Mouse (Mus musculus): ENCODE measurements at regions not wholly inside any gene's neighbourhood (a gene's known extent, or its start where the extent isn't known, plus 50 kb on each side); places are given as distances from the start of the nearest gene placed in this dataset.

DNA sequence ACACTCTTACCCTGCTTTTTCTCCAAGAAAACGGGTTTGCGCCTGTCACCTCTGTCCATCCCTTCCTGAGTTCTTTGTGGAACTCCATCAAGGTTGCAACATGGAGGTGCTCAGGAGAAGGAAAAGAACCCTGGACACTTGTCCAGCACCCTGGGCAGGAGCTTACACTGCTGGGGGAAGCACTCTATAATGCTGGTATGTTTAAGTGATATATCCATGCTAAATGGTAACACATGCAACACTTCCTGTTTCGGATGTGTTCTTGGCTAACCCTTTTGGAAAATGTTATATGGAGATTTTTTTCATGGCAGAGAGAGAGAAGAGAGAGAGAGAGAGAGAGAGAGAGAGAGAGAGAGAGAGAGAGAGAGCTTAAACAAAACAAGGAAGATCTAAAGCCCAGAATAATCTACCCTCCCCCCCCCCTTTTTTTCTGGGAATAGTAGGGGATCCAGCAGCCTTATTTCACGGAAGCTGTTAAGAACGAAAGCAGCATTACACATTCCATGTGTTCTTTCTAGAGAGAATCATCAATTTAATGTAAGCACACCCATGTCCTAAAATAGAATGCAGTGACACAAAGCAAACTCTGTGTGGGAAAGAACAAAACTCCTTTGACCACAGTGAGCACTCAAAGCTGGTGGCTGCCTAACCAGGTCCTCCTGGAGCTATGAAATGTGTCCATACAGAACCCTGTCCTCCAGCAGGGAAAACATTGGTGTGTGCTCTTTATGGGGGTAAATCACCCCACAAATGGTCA, 272.6 kb downstream of the Pten start:
- Histone ChIP-seq H3K9me3 (no peaks in the 10 kb centered on the region), H3K4me3 (no peak overlapping the region), H3K9ac (no peak overlapping the region), H3K27ac (replicated peaks) (no peak overlapping the region), H3K4me1 (replicated peaks) (no peaks in the 10 kb centered on the region), H3K36me3 (no peaks in the 10 kb centered on the region), H3K27me3 (no peaks in the 10 kb centered on the region), H3K4me2 (no peak overlapping the region)
- WGBS, result 73% methylated on average over 5 of the region's 5 CpGs
- no peak for ATAC-seq (ENCODE audit: low read depth)

GRCm38 (mm10) chr19:33040512-33040911, 283.2 kb downstream of the Pten start:
- Histone ChIP-seq H3K9ac (no peak overlapping the region), H3K9me3 (no peaks in the 10 kb centered on the region), H3K4me3 (no peak overlapping the region), H3K27ac (replicated peaks) (no peak overlapping the region), H3K27me3 (no peaks in the 10 kb centered on the region), H3K4me1 (replicated peaks) (no peaks in the 10 kb centered on the region), H3K36me3 (no peaks in the 10 kb centered on the region), H3K4me2 (no peak overlapping the region)
- no peak for ATAC-seq (ENCODE audit: low read depth)
- 81% methylated on average over 5 of the region's 5 CpGs for WGBS

- ATAC-seq (ENCODE audit: low read depth), result no peak
- no peaks in the 10 kb centered on the region for H3K4me1 ChIP-seq (replicated peaks)
- H3K27me3 ChIP-seq, result no peaks in the 10 kb centered on the region
- 81% methylated on average over 6 of the region's 6 CpGs for WGBS
- no peak overlapping the region for H3K4me2 ChIP-seq
- H3K9me3 ChIP-seq, result no peaks in the 10 kb centered on the region
- H3K4me3 ChIP-seq, result no peak overlapping the region
- no peak overlapping the region for H3K27ac ChIP-seq (replicated peaks)
- H3K9ac ChIP-seq, result no peak overlapping the region
- no peaks in the 10 kb centered on the region for H3K36me3 ChIP-seq
These were observed 283.7 kb downstream of the Pten start for GRCm38 (mm10) chr19:33040991-33041390.

- WGBS, result 86% methylated on average over 2 of the region's 2 CpGs
- H3K4me3 ChIP-seq, result no peak overlapping the region
- no peak for ATAC-seq (ENCODE audit: low read depth)
These were observed 285.5 kb downstream of the Pten start for GRCm38 (mm10) chr19:33042760-33043159.

GRCm38 (mm10) chr19:33043696-33044095, 286.4 kb downstream of the Pten start:
- no peak for ATAC-seq (ENCODE audit: low read depth)
- WGBS, result 84% methylated on average over 3 of the region's 3 CpGs
- Histone ChIP-seq H3K27me3 (no peaks in the 10 kb centered on the region), H3K27ac (replicated peaks) (no peak overlapping the region), H3K4me3 (no peak overlapping the region), H3K4me2 (no peak overlapping the region), H3K9ac (no peak overlapping the region), H3K9me3 (no peaks in the 10 kb centered on the region), H3K36me3 (no peaks in the 10 kb centered on the region), H3K4me1 (replicated peaks) (peaks cover 6% of the 10 kb centered on the region; the same call in 1 of the 2 replicates)

More at GRCm38 (mm10) chr19:33042760-33043159, 285.5 kb downstream of the Pten start:
- Histone ChIP-seq H3K9ac (no peak overlapping the region), H3K27ac (replicated peaks) (no peak overlapping the region), H3K36me3 (no peaks in the 10 kb centered on the region), H3K9me3 (no peaks in the 10 kb centered on the region), H3K4me2 (no peak overlapping the region), H3K27me3 (no peaks in the 10 kb centered on the region), H3K4me1 (replicated peaks) (no peaks in the 10 kb centered on the region)

- WGBS, result 20% methylated on average over 9 of the region's 9 CpGs
- Histone ChIP-seq H3K27ac (replicated peaks) (peak overlapping the region; percentile 49), H3K4me2 (no peak overlapping the region), H3K36me3 (no peaks in the 10 kb centered on the region), H3K4me3 (no peak overlapping the region), H3K27me3 (no peaks in the 10 kb centered on the region), H3K4me1 (replicated peaks) (peaks cover 14% of the 10 kb centered on the region; the same call in 1 of the 2 replicates), H3K9ac (no peak overlapping the region), H3K9me3 (no peaks in the 10 kb centered on the region)
- peak; percentile 74 for ATAC-seq (ENCODE audit: low read depth)
These were observed 291.6 kb downstream of the Pten start for GRCm38 (mm10) chr19:33048754-33049442.

- Histone ChIP-seq H3K4me2 (no peak overlapping the region), H3K9me3 (no peaks in the 10 kb centered on the region), H3K4me3 (no peak overlapping the region), H3K36me3 (no peaks in the 10 kb centered on the region), H3K27me3 (no peaks in the 10 kb centered on the region), H3K9ac (no peak overlapping the region), H3K27ac (replicated peaks) (no peak overlapping the region), H3K4me1 (replicated peaks) (peaks cover 12% of the 10 kb centered on the region; the same call in 1 of the 2 replicates)
- 87% methylated on average over 4 of the region's 4 CpGs for WGBS
- no peak for ATAC-seq (ENCODE audit: low read depth)
These were observed 296.0 kb downstream of the Pten start for GRCm38 (mm10) chr19:33053199-33053867.

GRCm38 (mm10) chr19:33056372-33056791, 299.1 kb downstream of the Pten start:
- H3K9ac ChIP-seq, result no peak overlapping the region
- no peak overlapping the region for H3K27ac ChIP-seq (replicated peaks)
- no peak overlapping the region for H3K4me3 ChIP-seq
- 68% methylated on average over 10 of the region's 10 CpGs for WGBS
- no peaks in the 10 kb centered on the region for H3K4me1 ChIP-seq (replicated peaks)
- no peaks in the 10 kb centered on the region for H3K9me3 ChIP-seq
- no peak for ATAC-seq (ENCODE audit: low read depth)
- no peak overlapping the region for H3K4me2 ChIP-seq
- H3K36me3 ChIP-seq, result no peaks in the 10 kb centered on the region
- no peaks in the 10 kb centered on the region for H3K27me3 ChIP-seq

- H3K9ac ChIP-seq, result no peak overlapping the region
- no peak overlapping the region for H3K4me2 ChIP-seq
- no peak overlapping the region for H3K4me3 ChIP-seq
- H3K4me1 ChIP-seq (replicated peaks), result no peaks in the 10 kb centered on the region
- ATAC-seq (ENCODE audit: low read depth), result no peak
- H3K27ac ChIP-seq (replicated peaks), result no peak overlapping the region
- no peaks in the 10 kb centered on the region for H3K9me3 ChIP-seq
- no peaks in the 10 kb centered on the region for H3K27me3 ChIP-seq
- no peaks in the 10 kb centered on the region for H3K36me3 ChIP-seq
These were observed 303.7 kb downstream of the Pten start for GRCm38 (mm10) chr19:33061006-33061405.

GRCm38 (mm10) chr19:33062165-33063058, 305.1 kb downstream of the Pten start:
- no peak overlapping the region for H3K9ac ChIP-seq
- no peak overlapping the region for H3K27ac ChIP-seq (replicated peaks)
- H3K4me2 ChIP-seq, result no peak overlapping the region
- H3K36me3 ChIP-seq, result no peaks in the 10 kb centered on the region
- no peak overlapping the region for H3K4me3 ChIP-seq
- 55% methylated on average over 8 of the region's 8 CpGs for WGBS
- no peaks in the 10 kb centered on the region for H3K9me3 ChIP-seq
- no peak for ATAC-seq (ENCODE audit: low read depth)
- no peaks in the 10 kb centered on the region for H3K27me3 ChIP-seq
- H3K4me1 ChIP-seq (replicated peaks), result no peaks in the 10 kb centered on the region

DNA sequence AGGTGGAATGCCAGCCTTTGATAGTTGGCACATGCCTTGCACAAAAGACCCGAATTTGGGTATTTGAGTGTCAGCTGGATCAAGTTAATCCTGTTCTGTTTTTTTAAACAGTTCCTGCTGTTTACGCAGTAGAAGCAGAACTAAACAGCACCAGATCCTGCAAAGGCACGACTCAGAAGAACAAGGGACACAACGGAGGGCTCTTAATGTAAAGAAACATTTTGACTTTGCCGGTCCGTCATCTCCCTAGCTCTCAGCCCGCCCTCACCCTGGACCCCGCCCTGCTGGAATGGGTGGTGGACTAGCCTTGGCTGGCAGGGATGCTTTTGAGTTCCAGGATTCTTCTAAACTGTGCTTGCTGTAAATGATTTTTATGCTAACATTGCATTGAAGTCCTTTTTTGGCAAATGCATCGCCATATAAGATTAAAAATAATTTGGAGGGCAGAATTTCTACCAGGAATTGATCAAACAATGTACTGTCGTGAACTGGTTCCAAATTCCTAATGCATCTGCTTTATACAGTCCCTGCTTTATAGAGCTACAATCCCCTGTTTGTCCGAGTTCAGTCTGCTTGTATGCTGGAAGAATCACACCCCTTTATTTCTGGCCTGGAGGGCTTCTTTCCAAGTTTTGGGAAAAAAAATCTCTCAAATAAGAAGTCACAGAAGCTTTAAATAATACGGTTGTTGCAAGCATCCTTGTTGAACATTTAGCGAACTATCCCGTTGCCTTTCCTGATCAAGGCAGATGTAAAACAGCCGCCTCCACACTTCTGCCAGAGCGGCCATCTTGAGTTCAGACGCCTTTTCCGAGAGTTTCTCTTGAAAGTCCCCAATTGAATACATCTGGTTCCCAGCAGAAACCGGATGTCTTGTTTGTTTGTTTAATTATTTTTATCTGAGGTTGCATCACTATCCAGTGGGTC, 308.2 kb downstream of the Pten start:
- WGBS, result 79% methylated on average over 19 of the region's 19 CpGs

More for the DNA sequence above, 308.2 kb downstream of the Pten start:
- no peak overlapping the region for H3K9ac ChIP-seq
- ATAC-seq (ENCODE audit: low read depth), result no peak
- H3K27me3 ChIP-seq, result no peaks in the 10 kb centered on the region
- no peaks in the 10 kb centered on the region for H3K4me1 ChIP-seq (replicated peaks)
- H3K4me2 ChIP-seq, result no peak overlapping the region
- H3K4me3 ChIP-seq, result no peak overlapping the region
- H3K9me3 ChIP-seq, result no peaks in the 10 kb centered on the region
- H3K36me3 ChIP-seq, result no peaks in the 10 kb centered on the region
- H3K27ac ChIP-seq (replicated peaks), result no peak overlapping the region
